Mouse (Mus musculus) lung, postnatal 0 days (tissue): Measurements from ENCODE around the gene Rnf43. TPM values are rescaled to one million over a fixed set of nuclear protein-coding genes. Genes with fewer than 3 reads are reported as not detected.

Experiments
- ATAC-seq: fragments of 200-750 bp; cut with Nextera tagmentation; 2 replicates; pipeline ENCODE4 v1.8.0; 2017; ENCODE audit warnings: moderate library complexity
- DNase-seq: peaks from one replicate; pipeline ENCODE4 v3.0.0-alpha.2; 2016; ENCODE audit warnings: low spot score
- H3K27ac ChIP-seq: fragments of 300-500 bp; sonication (generic); 2 replicates; pipeline ENCODE4 v1.5.1; 2014; ENCODE audit warnings: antibody characterized with exemption, mild to moderate bottlenecking, low read length, mixed read lengths
- H3K27me3 ChIP-seq: fragments of 300-500 bp; sonication (generic); replicated peaks from 2 replicates; pipeline ENCODE4 v1.6.1; 2014; ENCODE audit warnings: low read length, mixed read lengths; ENCODE audit not compliant: insufficient read depth
- H3K36me3 ChIP-seq: fragments of 300-500 bp; sonication (generic); 2 replicates; pipeline ENCODE4 v1.6.1; 2014; ENCODE audit warnings: low read length, mixed read lengths; ENCODE audit not compliant: insufficient read depth
- H3K4me1 ChIP-seq: fragments of 300-500 bp; sonication (generic); 2 replicates; pipeline ENCODE4 v1.6.1; 2014; ENCODE audit warnings: antibody characterized with exemption, low read depth, low read length, mixed read lengths; ENCODE audit not compliant: insufficient read depth
- H3K4me2 ChIP-seq: fragments of 300-500 bp; sonication (generic); replicated peaks from 2 replicates; pipeline ENCODE4 v1.6.1; 2014; ENCODE audit warnings: low read depth, mild to moderate bottlenecking, low read length, moderate library complexity, mixed read lengths
- H3K4me3 ChIP-seq: fragments of 300-500 bp; sonication (generic); 2 replicates; pipeline ENCODE4 v1.5.1; 2014; ENCODE audit warnings: low read depth, low read length
- H3K9ac ChIP-seq: fragments of 300-500 bp; sonication (generic); replicated peaks from 2 replicates; pipeline ENCODE4 v1.6.1; 2014; ENCODE audit warnings: low read depth, mild to moderate bottlenecking
- H3K9me3 ChIP-seq: fragments of 300-500 bp; sonication (generic); 2 replicates; pipeline ENCODE4 v1.6.1; 2016; ENCODE audit warnings: low read length, mixed read lengths
- CTCF ChIP-seq: IDR thresholded peaks from 2 replicates; pipeline ENCODE4 v1.5.1; 2016; ENCODE audit warnings: antibody characterized with exemption, mild to moderate bottlenecking
- EP300 ChIP-seq: IDR thresholded peaks from 2 replicates; pipeline ENCODE4 v1.6.1; 2016; ENCODE audit warnings: antibody characterized with exemption, mild to moderate bottlenecking, control low read depth
- WGBS: fragments of 180-500 bp; shearing (Covaris S2); extraction: QIAGEN DNeasy Blood & Tissue Kit; methylation state at CpG from one replicate; pipeline ENCODE4 v1.1.7; 2014; 5-methylcytosine and 5-hydroxymethylcytosine counted together
- polyA plus RNA-seq: library from polyadenylated mRNA; unstranded; fragments of >200 nt; fragmentation: Nextera tagmentation; extraction: Ambion mirVana; gene quantifications from 2 replicates; pipeline ENCODE4 v1.2.1, GENCODE M21; 2015

The Rnf43 gene
- polyA plus RNA-seq, 1 experiment from 2014 or later = 4.6 TPM

- H3K9me3 ChIP-seq = no peaks in the 10 kb centered on the region
- H3K27ac ChIP-seq = no peak overlapping the region
- no peak overlapping the region for H3K4me3 ChIP-seq
- H3K27me3 ChIP-seq = no peaks in the 10 kb centered on the region
- ATAC-seq = no peak
- H3K9ac ChIP-seq = no peak overlapping the region
- no peaks in the 10 kb centered on the region for H3K4me1 ChIP-seq
- H3K36me3 ChIP-seq = no peaks in the 10 kb centered on the region
- DNase-seq = peak; percentile 23
- no peak overlapping the region for H3K4me2 ChIP-seq
- no peak for TF ChIP-seq EP300
- no peak for TF ChIP-seq CTCF
- 39% methylated on average over 4 of the region's 4 CpGs for WGBS
These were observed 4.9 kb downstream of the Rnf43 start for GRCm38 (mm10) chr11:87667107-87668090.

DNA sequence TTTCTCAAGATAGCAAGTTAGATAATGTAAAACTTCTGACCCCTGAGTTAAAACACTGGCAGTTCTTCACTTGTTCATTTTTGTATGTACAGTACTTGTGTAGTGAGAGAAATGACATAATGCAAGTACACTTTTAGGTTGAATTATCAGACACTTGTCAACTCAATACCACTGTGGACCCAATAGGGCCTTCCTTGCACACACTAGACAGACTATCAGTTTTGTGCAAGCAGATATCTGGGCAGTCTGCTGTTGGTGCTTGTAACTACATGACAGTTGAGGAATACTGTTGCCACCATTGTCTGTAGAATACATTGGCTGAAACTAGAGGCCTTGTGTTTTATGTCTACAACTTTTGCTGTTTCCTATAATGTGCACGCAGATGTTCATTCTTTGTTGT, 10.8 kb downstream of the Rnf43 start:
- ATAC-seq (no peak), DNase-seq (no peak)
- Histone ChIP-seq H3K9ac (no peak overlapping the region), H3K4me3 (no peak overlapping the region), H3K4me2 (no peak overlapping the region), H3K4me1 (no peaks in the 10 kb centered on the region), H3K36me3 (no peaks in the 10 kb centered on the region), H3K27ac (no peak overlapping the region), H3K27me3 (no peaks in the 10 kb centered on the region), H3K9me3 (no peaks in the 10 kb centered on the region)
- no peak for TF ChIP-seq EP300
- no peak for TF ChIP-seq CTCF
- WGBS = 100% methylated on average over 1 of the region's 1 CpGs

DNA sequence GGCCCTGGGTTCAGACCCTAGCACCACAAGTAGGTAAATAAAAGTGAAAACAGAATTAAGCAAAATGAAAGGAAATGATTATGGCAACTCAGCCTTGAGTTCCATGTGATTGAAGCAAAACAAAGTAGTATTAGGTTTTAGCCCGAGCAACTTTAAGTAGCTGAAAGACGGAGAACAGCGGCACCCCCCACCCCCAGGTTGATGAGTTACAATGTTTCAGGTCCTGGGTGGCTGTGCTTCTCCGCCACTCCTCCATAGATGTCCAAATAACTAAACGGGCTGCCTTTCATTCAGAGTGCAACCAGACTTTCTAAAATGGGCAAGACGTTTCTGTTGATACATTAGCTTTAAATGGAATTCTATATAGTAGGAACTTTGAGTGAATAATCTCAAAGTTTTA, 13.1 kb downstream of the Rnf43 start:
- 76% methylated on average over 6 of the region's 6 CpGs for WGBS
- no peak for DNase-seq
- no peaks in the 10 kb centered on the region for H3K4me1 ChIP-seq
- TF ChIP-seq EP300 = no peak
- TF ChIP-seq CTCF = no peak
- H3K27me3 ChIP-seq = no peaks in the 10 kb centered on the region
- no peaks in the 10 kb centered on the region for H3K36me3 ChIP-seq
- H3K9ac ChIP-seq = no peak overlapping the region
- H3K27ac ChIP-seq = no peak overlapping the region
- no peaks in the 10 kb centered on the region for H3K9me3 ChIP-seq
- no peak for ATAC-seq
- no peak overlapping the region for H3K4me3 ChIP-seq
- no peak overlapping the region for H3K4me2 ChIP-seq

- Histone ChIP-seq H3K27ac (no peak overlapping the region), H3K27me3 (no peaks in the 10 kb centered on the region), H3K9ac (no peak overlapping the region), H3K4me2 (no peak overlapping the region), H3K36me3 (no peaks in the 10 kb centered on the region), H3K9me3 (no peaks in the 10 kb centered on the region), H3K4me1 (no peaks in the 10 kb centered on the region), H3K4me3 (no peak overlapping the region)
- DNase-seq (no peak), ATAC-seq (no peak)
- WGBS = 41% methylated on average over 5 of the region's 5 CpGs
- TF ChIP-seq CTCF (no peak), EP300 (no peak)
These were observed 15.2 kb downstream of the Rnf43 start for GRCm38 (mm10) chr11:87677756-87678155.

GRCm38 (mm10) chr11:87678545-87678944, 16.0 kb downstream of the Rnf43 start:
- Histone ChIP-seq H3K36me3 (no peaks in the 10 kb centered on the region), H3K9ac (no peak overlapping the region), H3K4me2 (no peak overlapping the region), H3K4me3 (no peak overlapping the region), H3K4me1 (no peaks in the 10 kb centered on the region), H3K27ac (0 out of 2 replicates have a peak overlapping the region, but pooled peaks have one; percentile 38), H3K9me3 (no peaks in the 10 kb centered on the region), H3K27me3 (no peaks in the 10 kb centered on the region)
- WGBS = 55% methylated on average over 4 of the region's 4 CpGs
- no peak for DNase-seq
- TF ChIP-seq CTCF = no peak
- no peak for TF ChIP-seq EP300
- no peak for ATAC-seq

DNA sequence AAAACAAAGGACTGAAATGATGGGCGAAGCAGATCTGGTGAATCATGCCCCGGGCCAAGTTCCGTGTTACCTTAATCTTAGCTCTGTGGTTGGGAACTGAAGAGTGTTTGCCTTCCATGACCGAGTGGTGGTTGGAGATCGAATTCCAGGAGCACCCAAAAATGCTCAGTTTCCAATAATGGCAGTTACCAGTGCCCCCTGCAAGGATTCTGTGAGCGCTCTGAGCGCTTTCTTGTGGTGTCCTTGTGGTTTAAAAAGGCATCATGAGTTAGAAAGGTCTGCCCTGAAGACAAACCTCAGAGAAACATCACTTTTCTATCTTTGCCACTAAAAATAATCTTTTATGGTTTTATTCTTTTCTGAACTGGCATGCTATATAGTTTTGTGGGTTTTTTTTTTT, 16.5 kb downstream of the Rnf43 start:
- no peaks in the 10 kb centered on the region for H3K4me1 ChIP-seq
- 58% methylated on average over 7 of the region's 7 CpGs for WGBS
- no peaks in the 10 kb centered on the region for H3K36me3 ChIP-seq
- 0 out of 2 replicates have a peak overlapping the region, but pooled peaks have one; percentile 38 for H3K27ac ChIP-seq
- H3K9ac ChIP-seq = no peak overlapping the region
- ATAC-seq = no peak
- H3K27me3 ChIP-seq = no peaks in the 10 kb centered on the region
- no peak overlapping the region for H3K4me3 ChIP-seq
- TF ChIP-seq CTCF (no peak), EP300 (no peak)
- no peaks in the 10 kb centered on the region for H3K9me3 ChIP-seq
- no peak overlapping the region for H3K4me2 ChIP-seq
- DNase-seq = no peak
